Mouse (Mus musculus): ENCODE data around the gene Apbb2. TPM values are rescaled to one million over a fixed set of nuclear protein-coding genes. Genes with fewer than 3 reads are reported as not detected.

The Apbb2 gene
- polyA plus RNA-seq, 1 experiment from 2014 or later, result 38.0 TPM

DNA sequence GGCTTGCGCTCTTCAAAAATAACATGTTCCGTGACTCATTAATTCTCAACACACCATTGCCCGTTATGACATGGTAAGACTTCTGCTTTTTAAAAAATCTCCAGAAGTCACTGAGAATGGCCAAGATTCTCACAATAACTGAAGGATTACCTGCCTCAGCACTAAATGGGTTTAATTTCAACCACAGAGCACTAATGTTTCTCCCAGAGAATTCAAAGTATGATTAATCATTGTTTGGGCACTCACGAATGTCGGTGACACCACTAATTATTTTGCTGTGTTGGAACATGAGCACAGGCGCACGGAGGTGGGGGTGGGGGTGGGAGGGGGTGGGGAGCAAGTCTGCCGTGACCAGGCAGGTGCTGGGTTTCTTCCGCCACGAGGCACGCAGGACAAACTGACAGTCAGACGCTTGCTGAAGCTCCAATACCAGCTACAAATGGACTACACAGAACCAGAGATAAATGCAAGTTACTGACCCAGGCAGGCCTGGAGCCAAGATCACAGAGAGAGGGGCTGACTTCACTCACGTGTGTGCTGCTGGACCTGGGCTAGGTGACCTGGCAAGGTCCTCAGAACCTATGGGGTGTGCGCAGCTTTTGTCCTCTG is 121.0 kb downstream of the Apbb2 start:
- CTCF ChIA-PET, result interaction anchor here (0.6 to 1.7 kb wide), 10 partner anchors 18 to 120 kb away, joined by 3 to 6 read pairs (median 4); no protein-coding TSS in a partner anchor
- ATAC-seq, result peak; percentile 68

GRCm38 (mm10) chr5:66496881-66497360 is 121.7 kb downstream of the Apbb2 start:
- TF ChIP-seq CTCF (IDR thresholded peaks at IDR 0.05), result no peak
- no peaks in the 10 kb centered on the region for H3K27me3 ChIP-seq
- DNase-seq (ENCODE audit: low read depth, low spot score), result peak; percentile 79
- CTCF ChIA-PET, result interaction anchor here (0.7 to 1.6 kb wide), 5 partner anchors 37 to 118 kb away, joined by 3 to 4 read pairs (median 3); no protein-coding TSS in a partner anchor
- in situ Hi-C loops (cut with MboI; ENCODE audit: low pct_unique_long_range_greater_than_20kb), result loop anchor here (5.0 kb wide), 1 partner anchor 115 kb away; no protein-coding TSS in a partner anchor
- ATAC-seq, result peak; percentile 74
- POLR2A ChIA-PET, result interaction anchor here (0.7 to 2.8 kb wide), 7 partner anchors 20 to 164 kb away, joined by 3 to 10 read pairs (median 4); partner anchors contain the start of gene Apbb2

More for the DNA sequence above, 121.0 kb downstream of the Apbb2 start:
- in situ Hi-C loops (cut with MboI; ENCODE audit: low pct_unique_long_range_greater_than_20kb), result loop anchor here (5.0 kb wide), 1 partner anchor 115 kb away; no protein-coding TSS in a partner anchor
- POLR2A ChIA-PET, result interaction anchor here (0.6 to 2.8 kb wide), 6 partner anchors 20 to 120 kb away, joined by 3 to 10 read pairs (median 4); partner anchors contain the start of gene Apbb2
- DNase-seq (ENCODE audit: low read depth, low spot score), result peak; percentile 95
- TF ChIP-seq CTCF (IDR thresholded peaks at IDR 0.05), result no peak
- no peaks in the 10 kb centered on the region for H3K27me3 ChIP-seq

DNA sequence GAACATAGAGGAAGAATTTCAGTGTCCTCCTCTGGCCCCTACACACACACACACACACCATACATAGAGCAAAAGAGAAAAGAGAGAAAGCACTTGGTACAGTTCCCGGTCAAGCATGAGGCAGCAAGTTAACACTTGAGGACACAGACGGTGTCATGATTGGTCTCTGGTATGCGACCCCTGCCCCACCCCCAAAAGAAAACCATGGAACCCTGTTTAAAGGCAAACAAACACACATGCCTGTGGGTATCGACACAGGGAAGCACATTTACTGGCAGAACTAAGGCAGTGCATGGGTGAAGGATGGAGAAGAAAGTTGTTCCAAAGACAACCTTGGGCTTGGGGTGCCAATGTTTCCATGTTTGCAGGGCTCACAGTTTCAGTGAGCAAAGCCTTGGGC is 123.9 kb downstream of the Apbb2 start:
- in situ Hi-C loops (cut with MboI; ENCODE audit: low pct_unique_long_range_greater_than_20kb), result loop anchor here (5.0 kb wide), 1 partner anchor 118 kb away; no protein-coding TSS in a partner anchor
- CTCF ChIA-PET, result interaction anchor here (0.9 to 1.8 kb wide), 3 partner anchors 12 to 48 kb away, joined by 3 to 4 read pairs (median 4); no protein-coding TSS in a partner anchor
- no peaks in the 10 kb centered on the region for H3K27me3 ChIP-seq
- no peak for TF ChIP-seq CTCF (IDR thresholded peaks at IDR 0.05)
- POLR2A ChIA-PET, result interaction anchor here (1.1 kb wide), 1 partner anchor 8 kb away, joined by 4 read pairs; no protein-coding TSS in a partner anchor
- peak; percentile 56 for DNase-seq (ENCODE audit: low read depth, low spot score)
- peak; percentile 58 for ATAC-seq

GRCm38 (mm10) chr5:66492563-66492960 is 126.0 kb downstream of the Apbb2 start:
- CTCF ChIA-PET, result interaction anchor here (2.4 kb wide), 1 partner anchor 13 kb away, joined by 8 read pairs; no protein-coding TSS in a partner anchor
- ATAC-seq (no peak), DNase-seq (ENCODE audit: low read depth, low spot score) (no peak)
- H3K27me3 ChIP-seq, result no peaks in the 10 kb centered on the region
- no peak for TF ChIP-seq CTCF (IDR thresholded peaks at IDR 0.05)
- POLR2A ChIA-PET, result no interaction called here
- in situ Hi-C loops (cut with MboI; ENCODE audit: low pct_unique_long_range_greater_than_20kb), result no loop called here

DNA sequence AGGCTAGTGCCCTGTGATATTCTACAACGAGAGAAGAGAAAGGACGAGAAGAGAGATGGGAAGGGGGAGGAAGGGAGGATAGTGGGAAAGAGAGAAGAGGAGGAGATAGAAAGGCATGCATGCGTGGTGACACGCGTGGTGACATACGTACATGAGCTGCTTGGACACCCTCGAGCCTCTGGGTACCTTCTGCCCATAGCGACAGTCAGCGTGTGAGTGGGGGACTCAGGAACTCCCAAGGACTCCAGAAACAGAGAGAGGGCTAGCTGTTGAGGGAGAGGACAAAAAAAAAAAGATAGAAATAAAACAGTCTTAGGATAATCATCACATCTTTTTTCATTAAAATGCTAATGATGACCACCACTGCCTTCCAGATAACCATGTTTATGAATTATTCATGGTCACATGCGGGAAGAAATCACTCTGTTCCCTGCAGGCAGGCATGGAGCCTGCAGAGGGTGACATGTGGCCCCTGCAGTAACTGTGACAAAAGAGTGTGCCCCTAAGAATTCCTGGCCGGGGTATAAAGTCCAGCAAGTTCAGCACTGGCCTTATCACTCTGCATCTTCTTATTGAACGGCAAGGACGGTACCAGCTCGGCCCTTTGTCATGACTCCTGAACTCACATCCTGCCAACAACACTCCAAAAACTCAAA is 126.5 kb downstream of the Apbb2 start:
- no peaks in the 10 kb centered on the region for H3K27me3 ChIP-seq
- in situ Hi-C loops (cut with MboI; ENCODE audit: low pct_unique_long_range_greater_than_20kb), result no loop called here
- no peak for TF ChIP-seq CTCF (IDR thresholded peaks at IDR 0.05)
- no peak for ATAC-seq
- DNase-seq (ENCODE audit: low read depth, low spot score), result no peak
- POLR2A ChIA-PET, result no interaction called here
- CTCF ChIA-PET, result interaction anchor here (2.4 kb wide), 1 partner anchor 13 kb away, joined by 8 read pairs; no protein-coding TSS in a partner anchor

GRCm38 (mm10) chr5:66486028-66486427 is 132.6 kb downstream of the Apbb2 start:
- in situ Hi-C loops (cut with MboI; ENCODE audit: low pct_unique_long_range_greater_than_20kb), result no loop called here
- TF ChIP-seq CTCF (IDR thresholded peaks at IDR 0.05), result no peak
- DNase-seq (ENCODE audit: low read depth, low spot score), result no peak
- no peak for ATAC-seq
- H3K27me3 ChIP-seq, result no peaks in the 10 kb centered on the region
- ChIA-PET POLR2A (interaction anchor here (0.7 to 0.9 kb wide), 2 partner anchors 9 to 50 kb away, joined by 3 to 4 read pairs; no protein-coding TSS in a partner anchor), CTCF (interaction anchor here (1.4 kb wide), 1 partner anchor 98 kb away, joined by 3 read pairs; no protein-coding TSS in a partner anchor)

DNA sequence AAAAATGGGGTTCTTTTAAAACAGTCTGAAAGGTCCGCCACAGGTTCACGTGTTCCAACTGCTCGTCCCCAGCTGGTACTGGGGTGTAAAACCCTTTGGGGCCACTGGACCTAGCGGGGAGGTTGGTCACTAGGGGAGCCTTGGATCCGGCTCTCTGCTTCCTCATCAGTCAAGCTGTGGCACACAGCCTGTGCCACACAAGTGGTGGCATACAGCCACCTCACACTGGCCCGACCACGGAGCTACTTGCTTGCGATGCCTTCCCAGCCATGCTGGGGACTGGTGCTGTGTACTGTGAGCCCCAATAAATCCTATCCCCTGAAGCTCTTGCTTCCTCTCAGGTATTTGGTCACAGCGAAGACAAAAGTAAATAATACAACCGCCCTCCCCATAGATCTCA is 142.3 kb downstream of the Apbb2 start:
- no peak for DNase-seq (ENCODE audit: low read depth, low spot score)
- ChIA-PET CTCF (interaction anchor here (0.8 kb wide), 1 partner anchor 55 kb away, joined by 3 read pairs; no protein-coding TSS in a partner anchor), POLR2A (interaction anchor here (1.3 kb wide), 1 partner anchor 21 kb away, joined by 4 read pairs; no protein-coding TSS in a partner anchor)
- no peak for ATAC-seq
- in situ Hi-C loops (cut with MboI; ENCODE audit: low pct_unique_long_range_greater_than_20kb), result no loop called here
- TF ChIP-seq CTCF (IDR thresholded peaks at IDR 0.05), result no peak
- H3K27me3 ChIP-seq, result no peaks in the 10 kb centered on the region

DNA sequence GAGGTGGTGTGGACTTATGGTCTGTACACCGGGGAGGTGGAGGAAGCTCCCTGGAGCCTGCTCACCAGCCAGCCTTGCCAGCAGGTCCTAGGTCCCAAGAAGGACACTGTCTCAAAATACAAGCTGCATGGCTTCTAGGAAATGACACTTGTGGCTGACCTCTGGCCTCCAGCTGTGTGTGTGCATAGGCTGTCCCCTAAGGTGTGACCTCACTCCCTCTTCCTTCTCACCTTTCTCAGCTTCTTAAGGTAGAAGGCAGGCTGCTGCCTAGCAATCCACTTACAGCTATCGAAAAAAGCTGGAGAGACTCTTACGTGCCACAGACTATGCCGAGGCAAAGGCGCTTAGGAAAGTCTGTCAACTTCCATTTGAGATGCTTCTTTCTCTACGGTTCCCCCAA is 142.8 kb downstream of the Apbb2 start:
- no peak for TF ChIP-seq CTCF (IDR thresholded peaks at IDR 0.05)
- ChIA-PET POLR2A (interaction anchor here (1.3 kb wide), 1 partner anchor 21 kb away, joined by 4 read pairs; no protein-coding TSS in a partner anchor), CTCF (interaction anchor here (0.8 kb wide), 1 partner anchor 55 kb away, joined by 3 read pairs; no protein-coding TSS in a partner anchor)
- no peak for ATAC-seq
- DNase-seq (ENCODE audit: low read depth, low spot score), result no peak
- H3K27me3 ChIP-seq, result no peaks in the 10 kb centered on the region
- in situ Hi-C loops (cut with MboI; ENCODE audit: low pct_unique_long_range_greater_than_20kb), result no loop called here

GRCm38 (mm10) chr5:66474153-66474552 is 144.4 kb downstream of the Apbb2 start:
- H3K27me3 ChIP-seq, result no peaks in the 10 kb centered on the region
- POLR2A ChIA-PET, result no interaction called here
- in situ Hi-C loops (cut with MboI; ENCODE audit: low pct_unique_long_range_greater_than_20kb), result no loop called here
- ATAC-seq (no peak), DNase-seq (ENCODE audit: low read depth, low spot score) (no peak)
- CTCF ChIA-PET, result interaction anchor here (0.6 kb wide), 1 partner anchor 63 kb away, joined by 3 read pairs; no protein-coding TSS in a partner anchor
- TF ChIP-seq CTCF (IDR thresholded peaks at IDR 0.05), result no peak

- no peaks in the 10 kb centered on the region for H3K27me3 ChIP-seq
- POLR2A ChIA-PET, result no interaction called here
- no peak for DNase-seq (ENCODE audit: low read depth, low spot score)
- in situ Hi-C loops (cut with MboI; ENCODE audit: low pct_unique_long_range_greater_than_20kb), result no loop called here
- no peak for TF ChIP-seq CTCF (IDR thresholded peaks at IDR 0.05)
- ATAC-seq, result no peak
- CTCF ChIA-PET, result interaction anchor here (0.6 kb wide), 1 partner anchor 64 kb away, joined by 3 read pairs; no protein-coding TSS in a partner anchor
Observed at GRCm38 (mm10) chr5:66473599-66473998, 145.0 kb downstream of the Apbb2 start.
